Mouse (Mus musculus): ENCODE results near the gene Tuft1.
"Not testable (repeated sequence)": the region's sequence is repeated elsewhere in the genome, so short reads cannot be mapped to it uniquely, and the experiment has no call there.

Gene Tuft1

DNA sequence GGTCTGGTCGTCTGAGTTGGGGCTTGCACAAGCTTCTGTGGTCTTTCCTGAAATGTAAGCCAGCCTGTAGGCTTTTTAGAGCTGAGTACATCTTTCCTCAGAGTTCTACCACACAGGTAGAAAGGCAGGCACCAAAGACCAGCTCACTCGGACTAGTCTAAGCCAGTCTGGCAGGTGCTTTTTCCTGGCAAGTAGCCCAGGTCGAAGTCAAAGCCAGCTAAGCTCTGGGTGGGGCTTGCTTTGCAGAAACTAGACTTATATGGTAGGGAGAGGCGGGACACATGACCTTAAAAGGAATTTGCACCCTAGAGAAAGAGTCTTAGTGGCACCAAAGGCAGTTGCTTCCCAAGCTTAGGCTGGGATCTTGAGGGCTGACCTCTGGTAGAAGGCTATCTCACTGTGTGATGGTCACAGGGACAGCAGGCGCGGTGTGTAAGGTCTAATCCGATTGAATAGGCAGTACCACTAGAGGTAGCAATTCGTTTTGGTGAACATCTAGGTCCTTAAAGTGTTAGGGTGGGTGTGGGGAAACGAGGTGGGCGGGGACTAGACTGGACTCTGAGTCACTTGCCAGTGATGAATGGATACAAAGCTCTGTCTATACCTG lies 573 bp upstream of the Tuft1 start:
- DNase-seq = peak; percentile 85

DNA sequence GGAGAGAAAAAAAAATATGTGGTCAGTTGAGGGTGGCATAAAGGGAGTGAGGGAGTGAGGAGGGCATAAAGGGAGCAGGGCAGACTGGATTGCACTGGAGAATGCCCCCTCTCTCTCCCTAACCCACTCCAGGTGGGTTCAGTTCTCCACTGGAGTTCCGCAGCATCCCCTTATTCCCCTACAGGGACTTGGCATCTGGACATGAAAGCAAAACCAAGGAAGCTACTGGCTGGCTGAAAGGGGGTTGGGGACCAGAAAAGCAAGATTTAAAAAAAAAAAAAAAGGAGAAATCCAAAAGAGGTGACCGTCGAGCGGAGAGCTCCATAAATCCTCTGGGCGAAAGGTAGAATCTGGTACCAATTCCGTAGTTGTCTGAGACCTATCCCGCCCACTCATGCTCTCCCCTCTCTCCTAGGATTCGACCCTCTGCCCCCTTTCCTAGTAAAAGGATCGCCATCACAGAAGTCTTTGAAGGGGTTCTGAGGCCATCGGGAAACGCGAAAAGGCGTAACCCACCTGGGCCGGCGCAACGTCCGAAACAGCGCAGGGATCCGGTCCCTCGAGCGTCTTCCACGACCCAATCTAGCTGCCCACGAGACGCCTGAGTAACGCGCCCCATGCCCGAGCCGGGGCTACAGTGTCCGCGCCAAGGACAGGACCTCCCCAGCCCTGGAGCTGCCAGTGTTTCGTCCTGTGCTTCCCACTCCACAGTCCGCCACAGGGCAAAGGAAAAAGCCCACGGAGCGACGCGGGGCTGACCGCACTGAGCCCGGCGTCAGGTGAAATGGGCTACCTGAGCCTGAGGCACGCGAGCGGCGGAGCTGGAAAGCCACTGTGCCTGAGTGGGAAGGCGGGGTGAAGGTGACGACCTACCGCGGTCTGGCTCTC lies 576 bp downstream of the Tuft1 start:
- not testable (repeated sequence) for DNase-seq

DNA sequence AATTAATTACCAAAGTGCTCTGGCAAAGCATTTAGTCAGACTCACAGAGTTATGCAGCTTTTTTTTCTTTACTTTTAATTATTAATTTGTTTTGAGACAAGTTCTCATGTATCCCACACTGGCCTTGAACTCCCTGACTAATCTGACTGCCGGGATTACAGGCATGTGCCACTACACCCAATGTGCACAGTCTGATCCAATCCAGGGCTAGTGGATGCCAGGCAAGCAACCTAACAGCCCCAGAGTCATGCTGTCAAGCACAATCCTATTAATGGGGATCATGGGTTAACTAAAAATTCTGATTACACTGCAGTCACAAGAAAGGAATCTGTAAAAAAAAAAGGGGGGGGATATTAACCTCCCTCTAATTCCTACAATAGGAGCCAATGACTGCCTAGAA lies 4.7 kb downstream of the Tuft1 start:
- DNase-seq = peak; percentile 60

DNA sequence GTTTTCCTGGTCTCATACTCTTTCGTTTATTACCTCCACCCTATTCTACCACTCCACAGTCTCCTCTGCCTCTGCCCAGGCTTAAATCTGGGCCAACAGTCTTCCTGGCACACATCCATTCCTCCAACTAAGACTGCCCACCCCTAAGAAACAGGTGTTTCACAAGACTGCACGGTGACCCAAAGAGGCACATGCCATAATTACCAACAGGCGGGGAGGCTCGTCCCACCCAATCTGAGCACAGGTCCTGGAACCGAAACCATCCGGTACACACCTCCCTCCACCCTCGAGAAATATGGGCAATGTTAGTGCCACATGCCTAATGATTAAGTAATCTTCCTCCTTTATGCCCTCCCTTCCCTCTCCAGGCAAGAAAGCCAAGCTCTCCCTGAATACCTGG lies 8.3 kb downstream of the Tuft1 start:
- DNase-seq = peak; percentile 41

DNA sequence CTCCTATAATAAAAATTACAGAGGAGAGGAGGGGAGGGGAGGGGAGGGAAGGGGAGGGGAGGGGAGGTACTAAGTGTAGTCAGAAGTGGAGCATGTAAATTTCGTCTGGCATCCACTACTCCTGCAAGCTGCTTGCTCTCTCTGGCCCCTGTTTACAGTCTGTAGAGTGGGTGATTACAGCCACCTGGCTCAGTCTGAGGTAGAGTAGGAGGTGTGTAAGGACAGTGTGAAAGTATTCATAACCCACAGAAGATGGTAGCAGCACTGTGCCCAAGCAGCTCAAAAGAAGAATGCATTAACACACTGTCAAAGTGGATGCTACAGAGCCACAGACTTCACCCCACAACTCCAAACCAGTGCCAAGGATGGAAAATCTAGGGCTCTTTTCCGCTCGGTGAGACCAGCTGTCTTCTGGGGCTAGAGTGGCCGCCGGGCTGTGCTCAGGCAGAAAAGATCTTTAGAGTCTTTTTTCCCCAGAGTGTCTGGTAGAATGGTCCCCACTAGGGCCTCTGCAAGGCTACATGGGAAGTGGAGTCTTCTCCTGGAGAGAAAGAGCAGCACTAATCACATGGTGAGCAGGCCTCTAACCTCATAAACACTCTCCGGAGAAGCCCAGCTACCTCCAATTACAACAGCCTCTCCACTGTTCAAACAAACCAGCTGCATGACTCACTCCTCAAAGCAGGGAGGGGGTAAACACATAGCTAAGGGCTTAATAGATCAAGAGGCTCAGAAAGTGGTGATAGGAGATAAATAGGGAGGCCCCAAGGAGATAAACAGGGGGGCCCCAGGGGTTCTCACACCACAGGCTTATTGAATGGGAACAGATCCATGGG lies 9.7 kb downstream of the Tuft1 start:
- no peak for DNase-seq

DNA sequence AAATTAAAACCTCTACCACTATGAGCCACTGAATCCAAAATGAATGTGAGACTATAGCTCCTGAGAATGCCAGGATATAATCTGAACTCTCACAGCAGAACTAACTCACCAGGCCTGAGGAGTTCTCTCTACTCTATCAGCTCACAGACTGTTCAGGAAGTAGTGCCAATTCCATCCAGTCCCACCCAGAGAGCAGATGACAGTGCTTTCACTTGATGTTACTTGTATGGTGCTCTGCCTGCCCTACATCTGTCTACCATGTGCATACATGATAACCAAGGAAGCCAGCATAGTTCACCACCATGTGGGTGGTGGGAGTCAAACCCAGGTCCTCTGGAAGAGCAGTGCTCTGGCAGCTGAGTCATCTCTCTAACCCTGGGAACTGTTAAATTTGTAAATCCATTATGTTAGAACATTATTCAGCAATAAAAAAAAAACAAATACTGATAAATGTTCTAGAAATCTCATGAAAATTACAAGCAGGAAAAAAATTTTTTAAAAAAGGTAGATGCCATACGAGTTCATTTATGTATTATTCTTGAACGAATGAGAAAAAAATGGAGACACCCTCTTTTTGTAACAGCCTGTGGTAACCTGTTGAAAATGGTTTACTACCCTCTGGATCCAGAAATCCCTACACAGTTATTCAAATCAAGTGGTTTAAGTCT lies 16.0 kb downstream of the Tuft1 start, which contains the start of gene Gm10972:
TSS of gene Gm10972 (plus strand) at position 618 of the 668 bp plus-strand sequence.
- DNase-seq = not testable (repeated sequence)

DNA sequence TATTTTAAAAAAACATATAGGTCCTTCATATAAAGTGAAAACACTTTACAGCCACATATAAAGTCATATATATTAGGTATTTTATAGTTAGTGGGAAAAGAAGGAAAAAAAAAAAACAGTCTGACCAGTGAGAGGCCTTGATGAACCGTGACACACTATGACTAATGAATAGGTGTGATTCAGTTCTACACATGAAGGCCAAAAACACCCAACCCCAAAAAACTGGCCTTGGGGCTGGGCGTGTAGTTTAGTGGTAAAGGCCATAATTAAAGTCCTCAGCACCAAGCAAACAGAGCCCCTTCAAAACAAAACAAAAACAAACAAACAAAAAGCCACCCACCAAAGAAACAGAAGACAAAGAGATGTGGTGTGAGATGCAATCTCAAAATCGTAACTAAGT lies 28.8 kb downstream of the Tuft1 start:
- no peak for DNase-seq

DNA sequence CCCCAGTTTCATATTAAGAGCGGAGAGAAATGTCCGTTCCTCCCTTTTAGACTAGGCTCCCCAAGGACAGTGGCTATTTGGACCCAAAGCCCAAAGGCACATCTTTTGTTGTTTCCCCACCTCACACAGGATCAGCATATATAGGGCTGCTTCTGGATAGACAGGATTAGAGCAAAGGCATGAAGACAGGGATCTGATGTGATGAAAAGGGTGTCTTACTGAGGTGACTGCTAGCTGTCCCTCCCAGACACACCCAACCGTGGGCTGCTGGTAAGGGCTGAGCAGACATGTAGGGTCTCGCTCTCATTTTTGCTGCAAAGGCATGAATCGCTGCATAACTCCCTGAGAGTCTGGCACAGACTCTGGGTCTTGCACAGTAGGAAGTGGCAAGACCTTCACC lies 30.0 kb downstream of the Tuft1 start:
- DNase-seq = no peak

DNA sequence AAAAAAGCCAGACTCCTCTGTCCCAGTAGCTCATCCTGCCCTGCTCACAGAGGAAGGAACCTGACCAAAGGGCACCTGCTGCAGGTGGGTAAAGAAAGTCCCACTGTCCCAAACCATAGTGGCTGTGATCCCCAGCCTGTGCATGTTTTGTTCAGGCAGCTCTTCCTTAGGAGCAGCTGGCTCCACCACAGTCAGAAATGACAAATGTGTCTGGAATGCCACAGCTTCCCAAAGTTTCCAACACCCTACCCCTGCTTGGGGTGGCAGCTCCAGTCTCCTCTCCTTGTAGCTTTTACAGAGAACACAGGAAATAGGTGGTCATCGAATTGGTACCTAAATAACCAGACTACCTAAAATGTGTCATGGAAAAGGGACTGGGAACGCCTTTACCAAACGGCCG lies 34.4 kb downstream of the Tuft1 start:
- no peak for DNase-seq

DNA sequence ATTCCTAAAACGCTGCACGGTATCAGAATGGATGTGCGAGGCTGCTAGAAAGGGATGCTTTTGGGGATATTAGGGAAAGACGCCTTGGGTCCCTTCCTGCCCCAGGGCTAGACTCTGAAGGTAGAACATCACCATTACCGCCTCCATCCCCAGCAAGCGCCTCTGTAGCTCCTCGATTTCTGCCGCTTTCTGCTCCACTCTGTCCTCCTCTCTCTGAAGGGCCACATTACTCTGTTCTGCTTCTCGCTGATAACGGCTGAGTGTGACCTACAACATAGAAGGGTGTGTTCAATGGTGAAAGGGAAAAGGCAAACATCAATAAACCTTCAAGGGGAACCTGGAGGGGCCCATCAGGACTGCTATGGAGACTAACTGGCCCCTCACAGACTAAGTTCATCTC lies 36.1 kb downstream of the Tuft1 start:
- DNase-seq = no peak

DNA sequence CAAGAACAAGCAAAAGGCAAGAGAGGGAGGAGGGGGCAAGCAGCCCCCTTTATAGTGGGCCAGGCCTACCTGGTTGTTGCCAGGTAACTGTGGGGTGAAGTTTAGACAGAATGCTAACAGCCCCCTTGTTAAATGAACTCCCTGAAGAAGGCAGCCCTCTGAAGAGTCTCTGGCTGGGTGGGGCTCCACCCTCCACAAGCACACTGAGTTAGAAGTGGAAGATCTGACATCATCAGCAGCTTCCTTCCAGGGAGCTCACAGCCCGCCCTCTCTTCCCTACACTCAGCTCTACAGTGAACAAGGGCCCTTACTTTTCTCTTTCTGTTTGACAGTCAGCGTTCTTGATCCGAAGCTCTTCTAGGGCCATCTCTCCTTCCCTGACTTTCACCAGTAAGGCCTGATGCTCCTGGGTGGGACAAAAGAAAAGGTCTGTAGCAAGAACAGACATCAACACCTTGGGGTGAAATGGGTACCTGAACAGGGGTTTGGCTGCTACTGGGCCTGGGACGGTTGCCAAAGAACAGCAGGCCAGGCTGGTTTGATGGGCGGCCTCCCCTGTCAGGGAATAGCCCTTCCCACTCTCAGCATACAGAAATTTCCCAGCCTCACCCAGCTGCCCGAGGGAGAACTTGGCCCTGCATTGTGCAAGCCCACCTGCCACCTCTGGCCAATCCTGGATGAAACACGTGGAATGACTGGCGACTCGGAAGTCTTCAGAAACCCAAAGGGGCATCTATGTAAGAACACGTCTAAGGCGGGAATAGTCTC lies 36.7 kb downstream of the Tuft1 start:
- no peak for DNase-seq

DNA sequence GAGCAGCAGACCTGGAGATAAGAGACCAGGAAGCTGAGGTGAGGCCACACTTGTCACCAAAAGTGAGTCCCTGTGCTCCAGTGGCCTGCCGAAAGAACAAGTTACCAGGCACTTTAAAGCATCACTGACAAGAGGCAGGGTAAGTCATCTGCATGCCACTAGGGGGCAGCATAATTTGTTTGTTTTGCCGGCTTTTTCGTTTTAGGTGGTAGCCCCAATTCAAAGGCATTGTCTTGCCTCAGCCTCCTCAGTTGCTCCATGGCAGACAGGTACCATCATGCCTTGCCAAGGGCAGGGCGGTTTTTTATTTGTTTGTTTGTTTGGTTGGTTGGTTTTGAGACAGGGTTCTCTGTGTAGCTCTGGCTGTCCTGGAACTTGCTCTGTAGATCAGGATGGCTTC lies 42.0 kb downstream of the Tuft1 start:
- peak; percentile 55 for DNase-seq

DNA sequence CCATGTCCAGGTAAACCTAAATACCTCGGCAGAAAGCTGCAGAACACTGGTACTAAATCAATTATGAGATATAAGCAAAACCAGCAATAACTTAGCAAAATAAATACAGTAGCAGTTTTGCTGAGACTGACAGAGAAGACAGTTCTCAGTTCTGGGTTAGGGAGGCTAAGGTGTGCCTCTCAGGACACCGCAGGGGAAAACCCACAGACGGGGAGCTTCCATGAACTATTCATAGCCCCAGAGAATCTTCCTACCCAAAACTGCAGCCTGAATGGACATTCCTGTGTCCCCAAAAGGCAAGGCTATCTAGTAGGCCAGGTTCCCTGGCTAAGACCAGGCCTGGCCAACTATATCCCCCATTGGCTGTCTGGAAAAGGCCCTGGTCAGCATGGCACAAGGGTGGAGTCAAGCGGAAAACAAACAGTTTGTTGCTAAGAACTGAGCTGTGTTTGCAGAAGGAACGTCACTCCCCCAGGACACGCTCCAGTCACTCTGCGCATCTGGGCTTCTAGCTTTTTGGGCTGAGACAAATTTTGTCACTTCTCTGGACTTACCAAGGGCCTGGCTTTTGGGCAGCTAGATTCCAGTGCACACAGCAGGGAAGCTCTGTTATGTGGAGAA lies 45.3 kb downstream of the Tuft1 start:
- no peak for DNase-seq

DNA sequence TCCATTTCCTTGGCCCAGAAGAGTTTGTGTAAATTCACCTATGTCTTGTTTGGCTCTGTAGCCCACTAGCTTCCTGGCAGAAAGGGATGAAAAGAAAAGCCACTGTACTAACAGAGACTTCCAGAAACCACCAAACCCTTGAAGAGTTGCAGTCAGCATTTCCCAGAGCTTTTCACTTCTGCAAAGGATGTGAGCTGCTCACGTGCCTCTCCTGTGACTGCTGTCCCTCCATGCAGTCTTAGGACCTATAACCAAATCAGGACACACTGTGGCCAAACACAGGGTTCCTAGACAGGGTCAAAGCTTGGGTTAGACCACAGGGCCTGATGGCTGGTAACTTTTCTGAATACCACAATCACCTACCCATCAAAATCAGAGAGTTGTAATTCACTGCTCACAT lies 46.4 kb downstream of the Tuft1 start:
- no peak for DNase-seq

DNA sequence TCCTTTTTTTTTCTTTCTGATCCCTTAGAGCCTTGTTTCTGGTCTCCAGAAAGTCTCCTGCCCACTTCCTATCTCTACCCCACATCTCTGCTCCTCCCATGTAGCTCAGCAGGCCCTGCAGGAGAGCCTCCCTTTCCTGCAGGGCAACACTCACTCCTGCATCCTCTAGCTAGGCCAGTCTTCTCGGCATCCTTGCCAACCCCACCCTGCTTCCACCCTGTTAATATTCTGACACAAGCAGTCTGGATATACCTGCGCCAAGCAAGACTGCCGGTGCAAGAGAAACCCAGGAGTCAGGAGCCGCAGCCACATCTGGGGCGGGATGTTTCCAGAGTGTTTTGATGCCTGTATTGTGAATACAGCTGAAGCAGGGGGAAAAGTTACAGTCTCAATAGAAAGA lies 46.8 kb downstream of the Tuft1 start:
- DNase-seq = no peak

DNA sequence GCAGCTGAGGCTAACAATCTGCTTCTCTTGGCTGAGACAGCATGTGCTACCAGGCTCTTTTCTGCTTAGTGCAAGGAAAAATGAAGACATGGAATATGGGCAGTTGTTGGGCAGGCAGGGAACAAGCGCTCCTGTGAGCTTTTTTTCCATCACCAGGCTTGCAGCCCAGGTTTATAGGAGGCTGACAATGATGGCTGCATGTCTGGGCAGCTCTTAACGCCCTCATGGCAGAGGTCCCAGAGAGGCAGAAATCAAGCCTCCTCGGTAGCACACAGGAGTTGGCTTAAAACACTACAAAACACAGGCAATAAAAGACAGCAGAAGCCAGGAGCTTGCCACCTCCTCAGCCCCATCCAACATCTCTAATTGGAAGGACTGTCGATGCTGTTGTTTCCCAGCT lies 47.3 kb downstream of the Tuft1 start:
- no peak for DNase-seq

DNA sequence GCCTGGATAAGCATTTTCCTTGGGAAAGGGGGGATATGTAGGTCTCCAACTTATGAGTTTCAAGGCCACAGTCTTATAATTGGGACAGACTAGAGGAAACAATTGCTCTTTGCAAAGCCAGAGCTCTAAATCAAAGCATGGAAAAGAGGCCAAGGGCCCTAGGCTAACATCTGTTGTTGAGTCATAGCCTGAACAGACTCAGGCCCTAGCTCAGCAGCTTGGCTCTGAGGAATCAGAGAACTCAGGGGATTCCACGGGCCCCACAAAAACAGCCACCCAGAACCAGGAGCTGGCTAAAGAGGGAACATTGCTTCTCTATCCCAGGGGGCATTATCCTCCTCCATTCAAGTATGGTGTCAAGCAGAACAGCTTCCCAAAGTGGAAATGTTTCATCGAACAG lies 48.1 kb downstream of the Tuft1 start:
- DNase-seq = no peak

DNA sequence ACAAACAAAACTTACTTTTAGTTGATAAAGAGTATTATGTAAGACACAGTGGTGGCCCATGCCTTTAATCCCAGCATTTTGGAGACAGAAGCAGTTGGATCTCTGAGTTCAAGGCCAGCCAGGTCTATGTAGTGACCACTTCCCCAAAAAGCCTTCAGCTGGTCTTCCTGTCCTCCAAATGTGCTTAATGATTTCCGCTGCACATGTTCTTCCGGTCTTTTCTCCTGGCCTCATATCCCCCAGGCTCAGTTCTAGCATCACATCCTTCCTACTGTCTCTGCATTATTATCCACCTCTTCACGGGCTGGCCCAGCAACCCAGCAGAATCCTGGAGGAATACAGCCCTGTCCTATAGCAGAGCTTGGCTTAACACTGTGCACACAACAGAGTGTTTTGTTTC lies 49.1 kb downstream of the Tuft1 start:
- no peak for DNase-seq

DNA sequence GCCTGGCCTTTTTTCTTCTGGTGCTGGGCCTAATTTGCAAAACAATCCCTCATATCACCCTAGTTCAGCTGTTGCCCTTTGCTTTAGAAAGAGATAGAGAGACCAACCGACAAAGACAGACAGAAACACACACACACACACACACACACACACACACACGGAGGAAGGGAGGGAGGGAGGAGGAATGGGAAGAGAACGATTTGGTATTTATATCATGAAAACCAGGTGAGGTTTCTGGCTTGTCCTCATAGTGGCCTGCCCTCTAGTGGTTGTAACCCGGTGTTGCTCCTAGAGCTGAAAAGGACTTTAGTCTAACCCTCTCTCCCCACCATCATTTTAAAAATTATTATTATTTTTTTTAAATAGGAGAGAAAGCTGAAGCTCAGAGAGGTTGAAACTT lies 56.7 kb downstream of the Tuft1 start:
- DNase-seq = peak; percentile 73

DNA sequence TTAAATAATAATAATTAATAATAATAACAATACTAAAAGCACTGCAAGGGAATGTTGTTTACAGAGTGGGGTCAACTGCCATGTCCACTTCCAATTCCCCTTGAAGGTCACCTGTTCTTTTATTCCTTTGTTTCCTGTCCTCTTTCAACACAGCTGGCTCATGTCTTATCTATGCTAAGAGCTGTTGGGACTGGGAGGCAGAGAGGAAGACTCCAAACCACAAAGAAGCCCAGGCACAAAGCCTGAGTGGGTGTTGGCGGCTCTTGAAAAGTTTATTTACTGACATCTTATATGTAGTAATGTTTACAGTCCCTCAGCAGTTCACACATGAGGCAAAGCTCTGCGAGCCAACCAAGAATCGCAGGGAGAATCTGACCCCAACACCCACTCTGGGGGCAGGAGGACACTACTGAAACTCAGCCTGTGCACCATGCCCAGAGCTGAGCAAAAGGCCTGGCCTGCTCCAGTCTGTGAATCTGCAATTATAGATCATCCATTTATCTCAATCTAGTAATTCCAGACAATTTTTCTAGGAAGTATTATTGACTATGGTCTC lies 61.4 kb downstream of the Tuft1 start:
- no peak for DNase-seq

DNA sequence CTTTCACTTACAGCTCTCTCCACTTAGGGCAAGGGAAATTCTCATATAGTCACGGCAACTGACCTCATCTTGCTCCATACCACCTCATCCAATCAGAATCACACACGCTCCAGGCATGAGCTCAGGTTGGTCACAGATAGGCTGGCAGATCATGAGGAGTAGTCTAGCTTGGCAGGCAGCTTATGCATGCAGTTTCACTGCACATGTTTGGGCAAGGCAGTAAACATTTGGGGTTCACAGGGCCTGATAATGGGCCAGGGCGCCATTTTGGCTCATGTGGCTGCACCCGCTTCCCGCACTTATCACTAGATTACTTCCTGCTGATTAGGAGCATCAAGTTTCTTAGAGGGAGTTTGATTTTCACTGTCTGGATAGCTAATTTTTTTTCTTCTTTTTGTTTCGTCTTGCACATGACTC lies 62.8 kb downstream of the Tuft1 start:
- no peak for DNase-seq

All from kidney, adult 9 months (tissue).